Mouse (Mus musculus) stomach, embryonic 14.5 days (tissue): ENCODE measurements at regions not wholly inside any gene's neighbourhood (a gene's known extent, or its start where the extent isn't known, plus 50 kb on each side); places are given as distances from the start of the nearest gene placed in this dataset.

Source experiments
- ATAC-seq: fragments of 200-750 bp; cut with Nextera tagmentation; 2 replicates; pipeline ENCODE4 v1.8.0; 2017; ENCODE audit warnings: low read depth, moderate TSS enrichment; ENCODE audit not compliant: insufficient number of reproducible peaks, insufficient read depth, low FRiP score
- H3K27ac ChIP-seq: fragments of 300-500 bp; sonication (generic); 2 replicates; pipeline ENCODE4 v1.5.1; 2014; ENCODE audit warnings: mild to moderate bottlenecking, low read length, moderate library complexity, mixed read lengths
- H3K27me3 ChIP-seq: fragments of 300-500 bp; sonication (generic); 2 replicates; pipeline ENCODE4 v1.6.1; 2014; ENCODE audit warnings: low read length, control low read depth, mixed read lengths; ENCODE audit not compliant: control insufficient read depth, insufficient read depth
- H3K36me3 ChIP-seq: fragments of 300-500 bp; sonication (generic); 2 replicates; pipeline ENCODE4 v1.6.1; 2014; ENCODE audit warnings: mild to moderate bottlenecking, control low read depth, low read length, moderate library complexity, mixed read lengths; ENCODE audit not compliant: control insufficient read depth, insufficient read depth
- H3K4me1 ChIP-seq: fragments of 300-500 bp; sonication (generic); 2 replicates; pipeline ENCODE4 v1.6.1; 2014; ENCODE audit warnings: low read length, control low read depth, mixed read lengths; ENCODE audit not compliant: control insufficient read depth, insufficient read depth
- H3K4me2 ChIP-seq: fragments of 300-500 bp; sonication (generic); replicated peaks from 2 replicates; pipeline ENCODE4 v1.6.1; 2014; ENCODE audit warnings: low read depth, low read length, control low read depth
- H3K4me3 ChIP-seq: fragments of 300-500 bp; sonication (generic); 2 replicates; pipeline ENCODE4 v1.5.1; 2014; ENCODE audit warnings: low read depth, low read length, control low read depth
- H3K9ac ChIP-seq: fragments of 300-500 bp; sonication (generic); replicated peaks from 2 replicates; pipeline ENCODE4 v1.6.1; 2014; ENCODE audit warnings: low read depth, mild to moderate bottlenecking, control low read depth, low read length, moderate library complexity, mixed read lengths
- H3K9me3 ChIP-seq: fragments of 300-500 bp; sonication (generic); 2 replicates; pipeline ENCODE4 v1.6.1; 2016; ENCODE audit warnings: low read depth, low read length, control low read depth; ENCODE audit not compliant: control insufficient read depth
- WGBS: fragments of 180-500 bp; shearing (Covaris S2); extraction: QIAGEN DNeasy Blood & Tissue Kit; methylation state at CpG from one replicate; pipeline ENCODE4 v1.1.7; 2014; 5-methylcytosine and 5-hydroxymethylcytosine counted together

GRCm38 (mm10) chr11:32937167-32937566 is 112.8 kb upstream of the Smim23 start:
- H3K4me2 ChIP-seq: no peak overlapping the region
- no peak for ATAC-seq

GRCm38 (mm10) chr11:32931928-32932327 is 107.5 kb upstream of the Smim23 start:
- WGBS: 52% methylated on average over 9 of the region's 9 CpGs
- no peaks in the 10 kb centered on the region for H3K4me1 ChIP-seq
- H3K9me3 ChIP-seq: no peaks in the 10 kb centered on the region
- H3K4me3 ChIP-seq: no peak overlapping the region
- H3K4me2 ChIP-seq: no peak overlapping the region
- ATAC-seq: no peak
- no peaks in the 10 kb centered on the region for H3K27me3 ChIP-seq
- H3K9ac ChIP-seq: no peak overlapping the region
- H3K27ac ChIP-seq: no peak overlapping the region
- no peaks in the 10 kb centered on the region for H3K36me3 ChIP-seq

More at GRCm38 (mm10) chr11:32937167-32937566, 112.8 kb upstream of the Smim23 start:
- Histone ChIP-seq H3K4me3 (no peak overlapping the region), H3K9me3 (no peaks in the 10 kb centered on the region), H3K27ac (no peak overlapping the region), H3K36me3 (no peaks in the 10 kb centered on the region), H3K9ac (no peak overlapping the region), H3K4me1 (no peaks in the 10 kb centered on the region), H3K27me3 (no peaks in the 10 kb centered on the region)
- WGBS: 50% methylated on average over 1 of the region's 1 CpGs

GRCm38 (mm10) chr11:32931018-32931417 is 106.6 kb upstream of the Smim23 start:
- Histone ChIP-seq H3K9ac (no peak overlapping the region), H3K27ac (no peak overlapping the region), H3K4me2 (no peak overlapping the region), H3K27me3 (no peaks in the 10 kb centered on the region), H3K9me3 (no peaks in the 10 kb centered on the region), H3K4me1 (0 out of 2 replicates have a peak, but pooled peaks cover 2% of the 10 kb centered on the region), H3K36me3 (no peaks in the 10 kb centered on the region), H3K4me3 (no peak overlapping the region)
- WGBS: 5% methylated on average over 13 of the region's 14 CpGs
- no peak for ATAC-seq

- Histone ChIP-seq H3K9me3 (no peaks in the 10 kb centered on the region), H3K27ac (no peak overlapping the region), H3K27me3 (no peaks in the 10 kb centered on the region), H3K36me3 (no peaks in the 10 kb centered on the region), H3K4me3 (no peak overlapping the region), H3K9ac (no peak overlapping the region), H3K4me2 (no peak overlapping the region), H3K4me1 (peaks cover 12% of the 10 kb centered on the region; the same call in 1 of the 2 replicates)
- 56% methylated on average over 2 of the region's 2 CpGs for WGBS
- ATAC-seq: no peak
These were observed 104.4 kb upstream of the Smim23 start for GRCm38 (mm10) chr11:32928837-32929236.

- 0 out of 2 replicates have a peak overlapping the region, but pooled peaks have one; percentile 6 for H3K9ac ChIP-seq
- WGBS: 4% methylated on average over 33 of the region's 33 CpGs
These were observed 101.2 kb upstream of the Smim23 start for GRCm38 (mm10) chr11:32925421-32926271.

GRCm38 (mm10) chr11:32924932-32925331 is 100.5 kb upstream of the Smim23 start:
- peaks cover 12% of the 10 kb centered on the region; the same call in 1 of the 2 replicates for H3K4me1 ChIP-seq
- no peaks in the 10 kb centered on the region for H3K27me3 ChIP-seq
- no peak overlapping the region for H3K9ac ChIP-seq
- peak overlapping the region; percentile 82; the same call in 1 of the 2 replicates for H3K27ac ChIP-seq
- no peak for ATAC-seq
- WGBS: 70% methylated on average over 7 of the region's 7 CpGs
- H3K36me3 ChIP-seq: no peaks in the 10 kb centered on the region
- H3K4me2 ChIP-seq: peak overlapping the region; percentile 47; the same call in 1 of the 2 replicates
- no peak overlapping the region for H3K4me3 ChIP-seq
- H3K9me3 ChIP-seq: no peaks in the 10 kb centered on the region

More at GRCm38 (mm10) chr11:32925421-32926271, 101.2 kb upstream of the Smim23 start:
- peak overlapping the region; percentile 82; the same call in 1 of the 2 replicates for H3K27ac ChIP-seq
- peak overlapping the region; percentile 47 for H3K4me2 ChIP-seq
- H3K4me3 ChIP-seq: peak overlapping the region; percentile 21; the same call in 1 of the 2 replicates
- peaks cover 12% of the 10 kb centered on the region; the same call in 1 of the 2 replicates for H3K4me1 ChIP-seq
- H3K27me3 ChIP-seq: no peaks in the 10 kb centered on the region
- no peaks in the 10 kb centered on the region for H3K9me3 ChIP-seq
- ATAC-seq: peak; percentile 85
- H3K36me3 ChIP-seq: no peaks in the 10 kb centered on the region

GRCm38 (mm10) chr11:32913071-32913470 is 88.7 kb upstream of the Smim23 start:
- no peak for ATAC-seq
- Histone ChIP-seq H3K4me1 (0 out of 2 replicates have a peak, but pooled peaks cover 2% of the 10 kb centered on the region), H3K4me2 (no peak overlapping the region), H3K36me3 (no peaks in the 10 kb centered on the region), H3K27me3 (no peaks in the 10 kb centered on the region), H3K4me3 (no peak overlapping the region), H3K27ac (no peak overlapping the region), H3K9ac (no peak overlapping the region), H3K9me3 (no peaks in the 10 kb centered on the region)
- 86% methylated on average over 3 of the region's 3 CpGs for WGBS

GRCm38 (mm10) chr11:32911791-32912190 is 87.4 kb upstream of the Smim23 start:
- no peaks in the 10 kb centered on the region for H3K27me3 ChIP-seq
- no peak overlapping the region for H3K4me2 ChIP-seq
- H3K27ac ChIP-seq: no peak overlapping the region
- H3K9ac ChIP-seq: no peak overlapping the region
- ATAC-seq: no peak
- no peaks in the 10 kb centered on the region for H3K36me3 ChIP-seq
- peaks cover 8% of the 10 kb centered on the region; the same call in 1 of the 2 replicates for H3K4me1 ChIP-seq
- H3K4me3 ChIP-seq: no peak overlapping the region
- no peaks in the 10 kb centered on the region for H3K9me3 ChIP-seq
- WGBS: 90% methylated on average over 4 of the region's 4 CpGs
